Mouse (Mus musculus) heart, embryonic 16.5 days (tissue): Measurements from ENCODE around the gene Elmsan1. TPM values are rescaled to one million over a fixed set of nuclear protein-coding genes. Genes with fewer than 3 reads are reported as not detected.
"Not testable (repeated sequence)": the region's sequence is repeated elsewhere in the genome, so short reads cannot be mapped to it uniquely, and the experiment has no call there.

Experiments
- ATAC-seq: fragments of 200-750 bp; cut with Nextera tagmentation; replicated peaks from 2 replicates; pipeline ENCODE4 v1.8.0; 2017; ENCODE audit warnings: moderate number of reproducible peaks; ENCODE audit not compliant: insufficient read depth, low FRiP score; ENCODE audit errors: extremely low read depth
- H3K27ac ChIP-seq: fragments of 300-500 bp; sonication (generic); 2 replicates; pipeline ENCODE4 v1.5.1; 2014; ENCODE audit warnings: mild to moderate bottlenecking, low read length, control low read depth, moderate library complexity
- H3K27me3 ChIP-seq: fragments of 300-500 bp; sonication (generic); 2 replicates; pipeline ENCODE4 v1.6.1; 2014; ENCODE audit warnings: low read length, mixed read lengths; ENCODE audit not compliant: control insufficient read depth, insufficient read depth
- H3K36me3 ChIP-seq: fragments of 300-500 bp; sonication (generic); 2 replicates; pipeline ENCODE4 v1.6.1; 2014; ENCODE audit not compliant: control insufficient read depth, insufficient read depth
- H3K4me1 ChIP-seq: fragments of 300-500 bp; sonication (generic); 2 replicates; pipeline ENCODE4 v1.6.1; 2014; ENCODE audit warnings: low read length, mixed read lengths; ENCODE audit not compliant: control insufficient read depth, insufficient read depth
- H3K4me2 ChIP-seq: fragments of 300-500 bp; sonication (generic); 2 replicates; pipeline ENCODE4 v1.6.1; 2014; ENCODE audit warnings: low read depth, mild to moderate bottlenecking, control low read depth, low read length
- H3K4me3 ChIP-seq: fragments of 300-500 bp; sonication (generic); 2 replicates; pipeline ENCODE4 v1.5.1; 2014; ENCODE audit warnings: mild to moderate bottlenecking, control low read depth, low read length
- H3K9ac ChIP-seq: fragments of 300-500 bp; sonication (generic); 2 replicates; pipeline ENCODE4 v1.6.1; 2014; ENCODE audit warnings: low read length, control low read depth
- H3K9me3 ChIP-seq: fragments of 300-500 bp; sonication (generic); replicated peaks from 2 replicates; pipeline ENCODE4 v1.6.1; 2016; ENCODE audit warnings: low read length; ENCODE audit not compliant: control insufficient read depth
- WGBS: fragments of 180-500 bp; shearing (Covaris S2); extraction: QIAGEN DNeasy Blood & Tissue Kit; methylation state at CpG from one replicate; pipeline ENCODE4 v1.1.7; 2014; 5-methylcytosine and 5-hydroxymethylcytosine counted together
- polyA plus RNA-seq: library from polyadenylated mRNA; unstranded; fragments of >200 nt; fragmentation: Nextera tagmentation; extraction: Ambion mirVana; gene quantifications from 2 replicates; pipeline ENCODE4 v1.2.1, GENCODE M21; 2015

The Elmsan1 gene
- polyA plus RNA-seq, 1 experiment from 2014 or later: 7.1 TPM

DNA sequence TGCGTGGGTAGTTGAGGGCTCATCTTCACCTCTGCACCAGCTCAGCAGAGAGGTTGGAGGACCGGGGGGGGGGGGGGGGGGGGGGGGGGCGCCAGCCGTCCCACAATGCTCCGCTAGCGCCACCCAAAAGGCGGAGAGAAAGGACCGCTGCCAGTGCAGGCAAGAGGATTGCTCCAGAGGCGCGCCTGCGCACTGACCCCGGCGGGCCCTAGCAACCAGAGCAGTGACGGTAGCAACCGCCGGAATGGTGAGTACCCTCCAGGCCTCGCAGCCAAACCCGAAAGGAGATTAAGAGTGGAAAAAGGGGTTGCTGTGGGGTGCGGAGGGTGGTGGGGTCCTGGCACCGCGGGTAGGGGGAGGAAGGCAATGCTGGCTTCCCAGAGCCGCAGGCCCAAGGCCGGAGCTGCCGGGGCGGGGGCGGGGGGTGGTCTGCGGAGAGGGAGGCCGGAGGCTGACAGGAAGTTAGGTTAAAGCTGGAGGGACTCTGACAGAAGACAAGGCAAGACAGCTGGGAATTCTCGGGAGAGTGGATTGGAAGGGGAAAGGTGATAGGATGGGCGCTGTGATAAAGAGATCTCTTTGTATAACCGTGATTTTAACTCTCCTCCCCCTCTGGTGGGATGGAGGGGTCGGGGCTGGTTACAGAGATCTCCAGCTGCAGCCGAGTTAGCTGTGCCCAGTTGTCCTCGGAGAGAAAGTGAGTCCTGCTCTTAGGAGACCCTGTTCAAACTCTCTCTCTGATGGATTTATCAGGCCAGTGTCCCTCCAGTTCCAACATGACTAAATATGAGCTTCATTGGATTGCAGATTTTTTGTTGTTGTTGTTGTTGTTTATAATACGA is 104.3 kb downstream of the Elmsan1 start, which contains the start of gene Dnal1:
Gene Dnal1 (plus strand): TSS at position 214 of the 842 bp plus-strand sequence.
- ATAC-seq: peak; percentile 98
- Histone ChIP-seq H3K9ac (peak within 1 kb of the TSS; percentile 70), H3K9me3 (no peaks in the 10 kb centered on the region), H3K4me3 (peak within 1 kb of the TSS; percentile 70), H3K4me2 (peak within 1 kb of the TSS; percentile 85), H3K27me3 (no peaks in the 10 kb centered on the region), H3K27ac (peak within 1 kb of the TSS; percentile 30; the same call in 1 of the 2 replicates), H3K4me1 (peaks cover 7% of the 10 kb centered on the region), H3K36me3 (no peaks in the 10 kb centered on the region)
- 3% methylated on average over 32 of the region's 35 CpGs for WGBS

- Histone ChIP-seq H3K27ac (no peak overlapping the region), H3K4me1 (peaks cover 7% of the 10 kb centered on the region), H3K36me3 (no peaks in the 10 kb centered on the region), H3K27me3 (no peaks in the 10 kb centered on the region), H3K4me2 (peak overlapping the region; percentile 85), H3K9ac (peak overlapping the region; percentile 41; the same call in 1 of the 2 replicates), H3K9me3 (no peaks in the 10 kb centered on the region), H3K4me3 (peak overlapping the region; percentile 70)
- 38% methylated on average over 6 of the region's 6 CpGs for WGBS
- ATAC-seq: no peak
These were observed 105.0 kb downstream of the Elmsan1 start for GRCm38 (mm10) chr12:84113676-84114075.

GRCm38 (mm10) chr12:84110814-84111213 is 107.9 kb downstream of the Elmsan1 start:
- WGBS: 87% methylated on average over 4 of the region's 4 CpGs
- no peak overlapping the region for H3K4me3 ChIP-seq
- H3K9ac ChIP-seq: no peak overlapping the region
- no peaks in the 10 kb centered on the region for H3K36me3 ChIP-seq
- ATAC-seq: no peak
- no peak overlapping the region for H3K4me2 ChIP-seq
- no peaks in the 10 kb centered on the region for H3K27me3 ChIP-seq
- H3K27ac ChIP-seq: no peak overlapping the region
- peaks cover 7% of the 10 kb centered on the region for H3K4me1 ChIP-seq
- no peaks in the 10 kb centered on the region for H3K9me3 ChIP-seq

DNA sequence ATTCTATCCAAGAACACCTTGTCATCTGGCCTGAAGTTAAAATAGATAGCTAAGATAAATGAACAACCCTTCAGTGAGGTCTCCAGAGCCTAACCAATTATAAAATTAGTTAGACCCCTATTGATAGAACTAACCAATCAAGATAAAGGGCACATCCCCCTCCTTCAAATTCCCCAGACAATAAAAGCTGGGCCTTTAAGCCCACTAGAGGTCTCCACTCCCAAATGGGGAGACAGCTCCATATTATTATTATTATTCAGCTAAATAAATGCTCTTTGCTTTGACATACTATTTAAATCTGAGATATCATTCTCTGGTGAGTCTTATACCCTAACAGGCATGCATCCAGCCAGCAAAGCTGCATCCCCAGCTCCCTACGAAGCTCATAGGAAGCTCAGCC is 108.8 kb downstream of the Elmsan1 start:
- Histone ChIP-seq H3K4me2 (no peak overlapping the region), H3K27ac (no peak overlapping the region), H3K36me3 (no peaks in the 10 kb centered on the region), H3K9ac (no peak overlapping the region), H3K4me1 (peaks cover 3% of the 10 kb centered on the region), H3K27me3 (no peaks in the 10 kb centered on the region), H3K4me3 (no peak overlapping the region), H3K9me3 (no peaks in the 10 kb centered on the region)
- WGBS: 74% methylated on average over 1 of the region's 1 CpGs
- no peak for ATAC-seq

DNA sequence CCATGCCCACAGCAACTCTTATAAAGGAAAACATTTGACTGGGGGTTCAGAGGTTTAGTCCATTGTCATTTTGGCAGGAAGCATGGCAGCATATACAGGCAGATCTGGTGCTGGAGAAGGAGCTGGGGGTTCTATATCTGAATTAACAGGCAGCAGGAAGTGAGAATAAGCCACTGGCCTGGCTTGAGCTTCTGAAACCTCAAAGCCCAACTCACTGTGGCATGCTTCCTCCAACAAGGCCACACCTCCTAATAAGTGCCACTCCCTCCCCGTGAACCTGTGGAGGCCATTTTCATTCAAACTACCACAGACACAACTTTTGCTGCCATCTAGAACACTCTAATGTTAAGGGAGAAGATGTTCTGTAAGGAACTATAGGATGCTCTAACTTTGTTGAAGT is 111.0 kb downstream of the Elmsan1 start:
- ATAC-seq: no peak

GRCm38 (mm10) chr12:84107012-84107411 is 111.7 kb downstream of the Elmsan1 start:
- Histone ChIP-seq H3K4me2 (no peak overlapping the region), H3K9ac (no peak overlapping the region), H3K4me1 (no peaks in the 10 kb centered on the region), H3K9me3 (no peaks in the 10 kb centered on the region), H3K4me3 (no peak overlapping the region), H3K36me3 (no peaks in the 10 kb centered on the region), H3K27ac (no peak overlapping the region), H3K27me3 (no peaks in the 10 kb centered on the region)
- ATAC-seq: no peak
- WGBS: 73% methylated on average over 3 of the region's 3 CpGs

More for the DNA sequence above, 111.0 kb downstream of the Elmsan1 start:
- 53% methylated on average over 1 of the region's 1 CpGs for WGBS
- no peak overlapping the region for H3K4me2 ChIP-seq
- H3K27me3 ChIP-seq: no peaks in the 10 kb centered on the region
- H3K4me3 ChIP-seq: no peak overlapping the region
- no peak overlapping the region for H3K9ac ChIP-seq
- H3K4me1 ChIP-seq: no peaks in the 10 kb centered on the region
- no peaks in the 10 kb centered on the region for H3K36me3 ChIP-seq
- no peak overlapping the region for H3K27ac ChIP-seq
- H3K9me3 ChIP-seq: no peaks in the 10 kb centered on the region

- ATAC-seq: no peak
- 56% methylated on average over 2 of the region's 2 CpGs for WGBS
These were observed 117.2 kb downstream of the Elmsan1 start for GRCm38 (mm10) chr12:84101493-84101845.

GRCm38 (mm10) chr12:84100604-84101492 is 117.8 kb downstream of the Elmsan1 start, which contains the start of gene Acot6:
Acot6 (plus strand) TSS chr12:84100654.
- peak within 1 kb of the TSS; percentile 57 for H3K4me3 ChIP-seq
- H3K9ac ChIP-seq: peak within 1 kb of the TSS; percentile 66
- not testable (repeated sequence) for H3K27ac ChIP-seq, H3K36me3 ChIP-seq, H3K9me3 ChIP-seq, H3K27me3 ChIP-seq, H3K4me1 ChIP-seq
- peak; percentile 76 for ATAC-seq
- WGBS: under 1% methylated on average over 69 of the region's 80 CpGs
- peak within 1 kb of the TSS; percentile 78 for H3K4me2 ChIP-seq

More at GRCm38 (mm10) chr12:84101493-84101845, 117.2 kb downstream of the Elmsan1 start:
- H3K9ac ChIP-seq: peak overlapping the region; percentile 66; the same call in 1 of the 2 replicates
- H3K4me3 ChIP-seq: peak overlapping the region; percentile 57
- H3K4me1 ChIP-seq: no peaks in the 10 kb centered on the region
- peak overlapping the region; percentile 78 for H3K4me2 ChIP-seq
- no peaks in the 10 kb centered on the region for H3K36me3 ChIP-seq
- H3K9me3 ChIP-seq: no peaks in the 10 kb centered on the region
- no peaks in the 10 kb centered on the region for H3K27me3 ChIP-seq
- no peak overlapping the region for H3K27ac ChIP-seq
